Mouse (Mus musculus): ENCODE results near the gene Gm2115. TPM values are rescaled to one million over a fixed set of nuclear protein-coding genes. Genes with fewer than 3 reads are reported as not detected.

The Gm2115 gene
- polyA plus RNA-seq, 1 experiment from 2014 or later: 1.3 TPM

DNA sequence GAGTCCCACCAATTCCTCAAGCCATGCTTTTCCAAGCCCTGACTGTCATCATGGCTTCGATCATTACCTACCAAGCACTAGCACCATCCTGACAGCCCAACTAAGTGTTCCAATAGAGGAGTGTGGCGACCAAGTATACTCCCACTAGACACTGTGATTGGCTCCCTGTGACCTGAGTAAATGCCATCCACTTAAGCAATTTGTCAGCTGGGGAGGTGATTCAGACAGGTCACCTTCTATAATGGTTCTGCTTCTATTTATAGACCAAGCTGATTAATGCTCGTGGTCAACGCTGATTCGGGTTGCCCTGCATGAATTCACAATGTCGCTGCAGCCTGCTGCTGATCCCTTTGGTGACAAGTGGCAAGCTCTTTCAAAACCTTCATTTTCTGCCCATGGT is 37.4 kb downstream of the Gm2115 start:
- H3K4me1 ChIP-seq (ENCODE audit: control insufficient read depth, insufficient read depth, low read length): no peaks in the 10 kb centered on the region
- no peaks in the 10 kb centered on the region for H3K36me3 ChIP-seq (ENCODE audit: control insufficient read depth, insufficient read depth, low read length)
- no peak overlapping the region for H3K4me2 ChIP-seq (ENCODE audit: low read depth, low read length)
- no peaks in the 10 kb centered on the region for H3K27me3 ChIP-seq (replicated peaks; ENCODE audit: control insufficient read depth, insufficient read depth, low read length)
- WGBS: 63% methylated on average over 6 of the region's 6 CpGs
- H3K9ac ChIP-seq (ENCODE audit: low read depth, low read length): no peak overlapping the region
- H3K9me3 ChIP-seq (ENCODE audit: control insufficient read depth, low read length): no peaks in the 10 kb centered on the region
- H3K27ac ChIP-seq (replicated peaks; ENCODE audit: low read depth, low read length): no peak overlapping the region
- DNase-seq (ENCODE audit: low spot score): no peak
- no peak overlapping the region for H3K4me3 ChIP-seq (ENCODE audit: low read depth, low read length)
- no peak for ATAC-seq (ENCODE audit: low read depth)

DNA sequence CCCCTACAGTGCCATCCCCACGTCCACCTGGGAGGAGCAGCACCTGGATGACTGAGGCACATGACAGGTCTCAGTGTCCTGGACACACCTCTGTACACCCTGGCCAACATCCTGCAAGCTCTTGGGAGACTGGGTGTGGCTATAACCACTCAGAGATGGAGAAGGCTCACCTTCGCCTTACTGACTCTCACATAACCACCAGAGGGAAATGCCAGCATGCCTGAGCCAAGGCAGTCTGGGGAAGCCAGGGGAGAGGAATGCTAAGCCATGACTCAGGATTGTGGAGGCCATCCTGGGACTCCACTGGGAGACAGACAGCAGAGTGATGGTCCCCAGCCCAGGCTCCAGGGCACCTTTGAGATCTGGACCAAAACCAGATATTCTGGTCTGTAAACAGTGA is 48.3 kb downstream of the Gm2115 start:
- Histone ChIP-seq H3K27ac (replicated peaks; ENCODE audit: low read depth, low read length) (no peak overlapping the region), H3K4me1 (ENCODE audit: control insufficient read depth, insufficient read depth, low read length) (no peaks in the 10 kb centered on the region), H3K9me3 (ENCODE audit: control insufficient read depth, low read length) (no peaks in the 10 kb centered on the region), H3K9ac (ENCODE audit: low read depth, low read length) (no peak overlapping the region), H3K4me2 (ENCODE audit: low read depth, low read length) (no peak overlapping the region), H3K27me3 (replicated peaks; ENCODE audit: control insufficient read depth, insufficient read depth, low read length) (no peaks in the 10 kb centered on the region), H3K36me3 (ENCODE audit: control insufficient read depth, insufficient read depth, low read length) (no peaks in the 10 kb centered on the region), H3K4me3 (ENCODE audit: low read depth, low read length) (no peak overlapping the region)
- 72% methylated on average over 2 of the region's 2 CpGs for WGBS
- ATAC-seq (ENCODE audit: low read depth) (no peak), DNase-seq (ENCODE audit: low spot score) (no peak)

DNA sequence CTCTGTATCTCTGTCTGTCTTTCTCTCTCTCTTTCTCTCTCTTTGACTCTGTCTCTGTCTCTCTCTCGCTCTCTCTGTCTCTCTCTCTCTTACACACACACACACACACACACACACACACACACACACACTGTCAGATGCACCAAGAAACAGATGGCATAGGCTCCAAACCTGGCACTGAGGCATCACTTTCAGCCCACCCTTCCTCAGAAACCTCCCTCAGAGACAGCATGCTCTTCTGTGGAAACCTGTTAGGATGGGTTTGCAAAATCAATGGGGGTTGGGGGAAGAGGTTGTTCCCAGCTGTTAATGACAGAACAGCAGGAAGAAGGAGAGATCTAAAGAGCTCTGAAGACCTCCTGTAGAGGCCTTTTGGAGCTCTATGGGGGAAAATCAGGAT is 50.1 kb downstream of the Gm2115 start:
- H3K9me3 ChIP-seq (ENCODE audit: control insufficient read depth, low read length): no peaks in the 10 kb centered on the region
- H3K36me3 ChIP-seq (ENCODE audit: control insufficient read depth, insufficient read depth, low read length): no peaks in the 10 kb centered on the region
- no peak overlapping the region for H3K4me2 ChIP-seq (ENCODE audit: low read depth, low read length)
- 83% methylated on average over 1 of the region's 1 CpGs for WGBS
- H3K27ac ChIP-seq (replicated peaks; ENCODE audit: low read depth, low read length): no peak overlapping the region
- DNase-seq (ENCODE audit: low spot score) (no peak), ATAC-seq (ENCODE audit: low read depth) (no peak)
- H3K4me3 ChIP-seq (ENCODE audit: low read depth, low read length): no peak overlapping the region
- no peaks in the 10 kb centered on the region for H3K27me3 ChIP-seq (replicated peaks; ENCODE audit: control insufficient read depth, insufficient read depth, low read length)
- no peaks in the 10 kb centered on the region for H3K4me1 ChIP-seq (ENCODE audit: control insufficient read depth, insufficient read depth, low read length)
- no peak overlapping the region for H3K9ac ChIP-seq (ENCODE audit: low read depth, low read length)

DNA sequence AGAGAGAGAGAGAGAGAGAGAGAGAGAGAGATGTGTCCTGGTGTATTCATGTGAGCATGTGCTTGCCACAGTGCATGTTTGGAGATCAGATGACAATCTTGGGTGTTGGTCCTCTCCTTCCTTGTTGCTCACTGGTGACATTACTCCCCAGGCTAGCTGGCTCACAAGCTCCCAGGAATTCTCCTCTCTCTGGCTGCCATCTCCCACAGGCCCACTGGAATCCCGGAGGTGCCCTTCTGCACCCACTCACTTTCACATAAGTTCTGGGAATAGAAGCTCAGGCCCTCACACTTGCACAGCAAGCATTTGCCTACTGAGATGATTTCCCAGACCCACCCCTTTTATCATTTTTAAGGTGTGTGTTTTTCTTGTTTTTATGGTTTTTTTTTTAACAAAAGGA is 51.0 kb downstream of the Gm2115 start:
- Histone ChIP-seq H3K9me3 (ENCODE audit: control insufficient read depth, low read length) (no peaks in the 10 kb centered on the region), H3K27ac (replicated peaks; ENCODE audit: low read depth, low read length) (no peak overlapping the region)
- DNase-seq (ENCODE audit: low spot score): no peak

DNA sequence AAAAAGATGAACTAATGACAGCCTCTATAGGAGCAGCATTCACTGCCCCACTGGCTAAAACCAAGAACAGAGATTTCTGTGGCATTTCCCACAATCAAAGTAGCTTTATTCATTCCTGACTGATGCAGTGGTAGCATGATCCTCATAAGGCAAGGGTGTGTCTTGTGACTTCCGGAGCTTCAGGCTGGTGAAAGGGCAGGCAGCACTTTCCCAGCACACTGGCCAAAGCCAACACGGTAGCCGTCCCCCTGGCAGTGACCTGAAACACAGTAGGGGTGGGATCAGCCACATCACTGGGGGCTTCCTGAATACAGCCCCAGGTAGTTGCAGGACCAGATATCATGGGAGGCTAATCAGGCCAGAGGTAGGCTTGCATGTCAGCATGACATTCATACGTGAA is 56.3 kb downstream of the Gm2115 start:
- no peaks in the 10 kb centered on the region for H3K9me3 ChIP-seq (ENCODE audit: control insufficient read depth, low read length)
- no peak overlapping the region for H3K9ac ChIP-seq (ENCODE audit: low read depth, low read length)
- WGBS: 88% methylated on average over 4 of the region's 4 CpGs
- no peak overlapping the region for H3K4me2 ChIP-seq (ENCODE audit: low read depth, low read length)
- no peak for ATAC-seq (ENCODE audit: low read depth)
- H3K36me3 ChIP-seq (ENCODE audit: control insufficient read depth, insufficient read depth, low read length): no peaks in the 10 kb centered on the region
- H3K4me1 ChIP-seq (ENCODE audit: control insufficient read depth, insufficient read depth, low read length): no peaks in the 10 kb centered on the region
- H3K27ac ChIP-seq (replicated peaks; ENCODE audit: low read depth, low read length): no peak overlapping the region
- DNase-seq (ENCODE audit: low spot score): no peak
- H3K4me3 ChIP-seq (ENCODE audit: low read depth, low read length): no peak overlapping the region
- H3K27me3 ChIP-seq (replicated peaks; ENCODE audit: control insufficient read depth, insufficient read depth, low read length): no peaks in the 10 kb centered on the region

More for the DNA sequence above, 51.0 kb downstream of the Gm2115 start:
- H3K4me1 ChIP-seq (ENCODE audit: control insufficient read depth, insufficient read depth, low read length): no peaks in the 10 kb centered on the region
- ATAC-seq (ENCODE audit: low read depth): no peak
- H3K36me3 ChIP-seq (ENCODE audit: control insufficient read depth, insufficient read depth, low read length): no peaks in the 10 kb centered on the region
- H3K9ac ChIP-seq (ENCODE audit: low read depth, low read length): no peak overlapping the region
- H3K27me3 ChIP-seq (replicated peaks; ENCODE audit: control insufficient read depth, insufficient read depth, low read length): no peaks in the 10 kb centered on the region
- H3K4me2 ChIP-seq (ENCODE audit: low read depth, low read length): no peak overlapping the region
- 79% methylated on average over 1 of the region's 1 CpGs for WGBS
- H3K4me3 ChIP-seq (ENCODE audit: low read depth, low read length): no peak overlapping the region

DNA sequence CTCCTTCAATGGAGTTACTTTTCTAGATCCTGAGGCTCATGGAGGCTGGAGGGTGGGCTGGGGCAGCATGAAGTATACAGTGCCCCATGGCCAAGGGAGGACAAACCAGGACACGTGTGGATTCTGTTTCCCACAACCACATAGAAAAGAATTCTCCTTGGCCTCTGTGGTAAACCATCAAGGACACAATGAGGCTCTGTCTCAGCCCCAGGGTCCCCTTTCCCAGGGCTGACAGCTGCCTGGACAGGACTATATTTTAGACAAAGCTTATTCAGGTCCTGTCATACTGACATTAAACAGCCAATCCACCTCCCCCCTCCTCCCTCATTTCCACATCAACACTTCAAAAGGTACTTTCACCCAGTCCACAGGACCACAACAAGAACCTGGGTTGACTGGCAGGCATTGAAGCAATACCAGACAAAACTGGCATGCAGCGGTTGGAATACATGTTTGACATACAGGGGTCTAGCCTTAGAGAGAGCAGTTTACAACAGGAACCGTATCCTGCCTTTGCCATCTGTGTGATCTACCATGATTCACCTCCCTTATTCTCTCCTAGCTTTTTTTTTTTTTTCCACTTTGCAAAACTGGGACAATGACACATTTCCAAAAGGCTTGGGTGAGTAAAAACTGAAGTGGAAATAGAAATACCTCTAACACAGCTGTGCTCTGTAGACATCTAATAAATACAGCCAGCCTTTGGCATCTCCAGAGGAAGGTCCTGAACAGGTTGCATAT is 57.8 kb downstream of the Gm2115 start:
- no peak overlapping the region for H3K4me2 ChIP-seq (ENCODE audit: low read depth, low read length)
- no peaks in the 10 kb centered on the region for H3K36me3 ChIP-seq (ENCODE audit: control insufficient read depth, insufficient read depth, low read length)
- ATAC-seq (ENCODE audit: low read depth) (no peak), DNase-seq (ENCODE audit: low spot score) (no peak)
- H3K9ac ChIP-seq (ENCODE audit: low read depth, low read length): no peak overlapping the region
- H3K27me3 ChIP-seq (replicated peaks; ENCODE audit: control insufficient read depth, insufficient read depth, low read length): no peaks in the 10 kb centered on the region
- 64% methylated on average over 3 of the region's 3 CpGs for WGBS
- H3K4me3 ChIP-seq (ENCODE audit: low read depth, low read length): no peak overlapping the region
- no peaks in the 10 kb centered on the region for H3K9me3 ChIP-seq (ENCODE audit: control insufficient read depth, low read length)
- no peaks in the 10 kb centered on the region for H3K4me1 ChIP-seq (ENCODE audit: control insufficient read depth, insufficient read depth, low read length)
- no peak overlapping the region for H3K27ac ChIP-seq (replicated peaks; ENCODE audit: low read depth, low read length)

DNA sequence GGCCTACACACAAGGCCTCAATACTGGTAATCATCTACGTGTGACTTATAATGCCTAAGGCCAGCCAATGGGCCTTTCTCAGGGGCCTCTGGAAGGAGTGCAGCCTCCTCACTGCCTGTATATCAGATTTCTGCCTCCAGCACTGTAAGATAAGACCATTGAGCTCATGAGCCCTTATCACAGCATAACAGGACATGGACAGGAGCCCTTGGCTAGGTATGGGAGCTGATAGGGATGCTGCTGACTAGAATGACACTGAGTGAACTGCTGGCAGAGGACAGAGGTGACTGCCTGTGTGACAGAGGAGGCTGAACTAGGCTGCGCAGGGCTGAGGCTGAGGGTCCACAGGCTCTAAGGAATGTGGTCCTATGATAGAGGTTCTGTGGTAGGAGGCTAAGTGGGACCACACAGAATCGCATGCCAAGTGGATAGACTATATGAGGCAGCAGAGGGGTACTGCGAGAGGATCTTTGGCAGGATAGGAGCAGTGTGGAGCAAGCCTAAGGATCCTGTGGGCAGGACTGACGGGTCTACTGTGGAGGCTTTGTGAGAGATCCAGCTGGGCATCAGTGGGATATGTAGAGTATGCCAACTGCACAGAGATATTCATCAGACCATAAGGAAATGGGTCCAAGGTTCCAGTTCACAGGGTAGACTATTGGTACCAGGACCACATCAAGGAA is 58.5 kb downstream of the Gm2115 start:
- no peak overlapping the region for H3K4me3 ChIP-seq (ENCODE audit: low read depth, low read length)
- ATAC-seq (ENCODE audit: low read depth) (no peak), DNase-seq (ENCODE audit: low spot score) (no peak)
- WGBS: 90% methylated on average over 5 of the region's 5 CpGs
- H3K36me3 ChIP-seq (ENCODE audit: control insufficient read depth, insufficient read depth, low read length): no peaks in the 10 kb centered on the region
- H3K4me2 ChIP-seq (ENCODE audit: low read depth, low read length): no peak overlapping the region
- no peaks in the 10 kb centered on the region for H3K9me3 ChIP-seq (ENCODE audit: control insufficient read depth, low read length)
- no peaks in the 10 kb centered on the region for H3K4me1 ChIP-seq (ENCODE audit: control insufficient read depth, insufficient read depth, low read length)
- H3K9ac ChIP-seq (ENCODE audit: low read depth, low read length): no peak overlapping the region
- H3K27me3 ChIP-seq (replicated peaks; ENCODE audit: control insufficient read depth, insufficient read depth, low read length): no peaks in the 10 kb centered on the region
- H3K27ac ChIP-seq (replicated peaks; ENCODE audit: low read depth, low read length): no peak overlapping the region

DNA sequence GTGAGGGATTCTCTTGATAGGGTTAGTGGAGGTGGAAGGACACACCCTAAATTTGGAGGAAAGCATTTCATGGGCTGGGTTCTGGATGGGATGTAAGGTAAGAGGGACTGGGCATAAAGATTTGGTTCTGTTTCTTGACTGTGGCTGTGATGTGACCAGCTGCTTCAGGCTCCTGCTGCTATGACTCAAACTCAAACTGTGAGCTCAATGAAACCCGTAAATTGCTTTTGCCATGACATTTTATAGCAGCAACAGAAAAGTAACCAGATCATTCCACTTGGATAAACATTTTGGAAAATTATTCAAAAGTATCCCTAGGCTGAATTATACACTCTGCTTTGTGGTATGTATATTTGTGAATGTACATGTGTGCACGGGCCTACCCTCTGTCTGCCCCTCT is 61.9 kb downstream of the Gm2115 start:
- DNase-seq (ENCODE audit: low spot score) (no peak), ATAC-seq (ENCODE audit: low read depth) (no peak)
- no peak overlapping the region for H3K27ac ChIP-seq (replicated peaks; ENCODE audit: low read depth, low read length)
- H3K4me3 ChIP-seq (ENCODE audit: low read depth, low read length): no peak overlapping the region
- H3K9ac ChIP-seq (ENCODE audit: low read depth, low read length): no peak overlapping the region
- no peaks in the 10 kb centered on the region for H3K9me3 ChIP-seq (ENCODE audit: control insufficient read depth, low read length)
- no peaks in the 10 kb centered on the region for H3K27me3 ChIP-seq (replicated peaks; ENCODE audit: control insufficient read depth, insufficient read depth, low read length)
- H3K4me1 ChIP-seq (ENCODE audit: control insufficient read depth, insufficient read depth, low read length): no peaks in the 10 kb centered on the region
- H3K4me2 ChIP-seq (ENCODE audit: low read depth, low read length): no peak overlapping the region
- WGBS: 76% methylated on average over 2 of the region's 2 CpGs
- H3K36me3 ChIP-seq (ENCODE audit: control insufficient read depth, insufficient read depth, low read length): no peaks in the 10 kb centered on the region

DNA sequence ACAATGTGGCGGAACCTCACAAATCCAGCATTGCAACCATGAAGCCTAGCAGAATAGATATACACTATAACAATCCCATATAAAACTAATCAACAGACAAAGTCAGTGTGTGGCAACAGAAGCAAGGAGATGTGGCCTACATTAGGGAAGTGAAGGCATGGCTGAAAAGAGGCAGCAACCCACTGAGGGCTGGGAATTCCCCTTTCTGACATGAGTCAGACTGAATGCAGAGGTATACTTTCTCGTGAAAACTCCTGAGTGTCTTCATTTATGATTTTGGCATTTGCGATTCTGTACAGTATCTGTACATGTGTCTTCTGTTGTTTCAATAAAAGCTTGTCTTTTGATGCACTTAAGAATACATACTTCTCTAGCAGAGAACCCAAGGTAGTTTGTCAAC is 62.6 kb downstream of the Gm2115 start:
- H3K27ac ChIP-seq (replicated peaks; ENCODE audit: low read depth, low read length): no peak overlapping the region
- no peaks in the 10 kb centered on the region for H3K36me3 ChIP-seq (ENCODE audit: control insufficient read depth, insufficient read depth, low read length)
- no peak for ATAC-seq (ENCODE audit: low read depth)
- WGBS: 76% methylated on average over 3 of the region's 3 CpGs
- DNase-seq (ENCODE audit: low spot score): no peak
- no peaks in the 10 kb centered on the region for H3K4me1 ChIP-seq (ENCODE audit: control insufficient read depth, insufficient read depth, low read length)
- no peaks in the 10 kb centered on the region for H3K27me3 ChIP-seq (replicated peaks; ENCODE audit: control insufficient read depth, insufficient read depth, low read length)
- H3K4me2 ChIP-seq (ENCODE audit: low read depth, low read length): no peak overlapping the region
- no peaks in the 10 kb centered on the region for H3K9me3 ChIP-seq (ENCODE audit: control insufficient read depth, low read length)
- H3K4me3 ChIP-seq (ENCODE audit: low read depth, low read length): no peak overlapping the region
- H3K9ac ChIP-seq (ENCODE audit: low read depth, low read length): no peak overlapping the region

Data from embryonic facial prominence, embryonic 14.5 days (tissue).